Mouse (Mus musculus): ENCODE data around the gene Tuba1b. TPM values are rescaled to one million over a fixed set of nuclear protein-coding genes. Genes with fewer than 3 reads are reported as not detected.
A peak's percentile ranks its signal among the peaks of the same experiment; 100 is the strongest.
"Not testable (repeated sequence)": the region's sequence is repeated elsewhere in the genome, so short reads cannot be mapped to it uniquely, and the experiment has no call there.

Gene Tuba1b
- polyA plus RNA-seq, 1 experiment, result 3,464 TPM

DNA sequence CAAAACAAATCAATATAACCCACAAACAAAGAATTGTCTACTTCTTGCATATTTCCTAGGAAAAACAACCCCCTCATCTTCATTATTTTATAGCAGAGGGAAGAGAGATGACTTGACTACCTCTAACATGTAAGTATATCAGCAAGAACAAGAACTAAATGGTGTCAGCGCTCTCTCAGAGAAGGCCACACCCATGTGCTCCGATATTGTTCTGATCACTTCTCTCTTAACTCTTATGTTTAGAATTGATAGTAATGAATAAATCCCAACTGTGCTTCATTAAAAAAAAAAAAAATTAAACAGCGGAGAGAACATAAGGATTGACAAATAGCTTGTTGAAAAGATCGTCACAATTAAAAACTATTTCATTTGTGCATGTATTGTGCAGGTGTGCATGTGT lies 21.0 kb upstream of the Tuba1b start:
- Histone ChIP-seq H3K9ac (ENCODE audit: low read depth, poor library complexity, severe bottlenecking) (no peak overlapping the region), H3K9me3 (replicated peaks; ENCODE audit: control insufficient read depth, insufficient read depth, low read length, poor library complexity, severe bottlenecking) (no peaks in the 10 kb centered on the region), H3K27me3 (ENCODE audit: control insufficient read depth, insufficient read depth, low read length, poor library complexity, severe bottlenecking) (no peaks in the 10 kb centered on the region), H3K4me1 (ENCODE audit: control insufficient read depth, insufficient read depth, low read length) (peaks cover 4% of the 10 kb centered on the region), H3K27ac (ENCODE audit: insufficient read depth, low read length) (no peak overlapping the region), H3K4me3 (ENCODE audit: low read depth, low read length) (no peak overlapping the region), H3K36me3 (ENCODE audit: control insufficient read depth, insufficient read depth, low read length, poor library complexity, severe bottlenecking) (no peaks in the 10 kb centered on the region)
- no peak for TF ChIP-seq EP300 (IDR thresholded peaks at IDR 0.05; ENCODE audit: insufficient read depth, low read depth, low read length)
- TF ChIP-seq POLR2A (IDR thresholded peaks at IDR 0.05; ENCODE audit: insufficient read depth, low read length), result no peak
- no peak for TF ChIP-seq CTCF (IDR thresholded peaks at IDR 0.05; ENCODE audit: low read depth, low read length)

DNA sequence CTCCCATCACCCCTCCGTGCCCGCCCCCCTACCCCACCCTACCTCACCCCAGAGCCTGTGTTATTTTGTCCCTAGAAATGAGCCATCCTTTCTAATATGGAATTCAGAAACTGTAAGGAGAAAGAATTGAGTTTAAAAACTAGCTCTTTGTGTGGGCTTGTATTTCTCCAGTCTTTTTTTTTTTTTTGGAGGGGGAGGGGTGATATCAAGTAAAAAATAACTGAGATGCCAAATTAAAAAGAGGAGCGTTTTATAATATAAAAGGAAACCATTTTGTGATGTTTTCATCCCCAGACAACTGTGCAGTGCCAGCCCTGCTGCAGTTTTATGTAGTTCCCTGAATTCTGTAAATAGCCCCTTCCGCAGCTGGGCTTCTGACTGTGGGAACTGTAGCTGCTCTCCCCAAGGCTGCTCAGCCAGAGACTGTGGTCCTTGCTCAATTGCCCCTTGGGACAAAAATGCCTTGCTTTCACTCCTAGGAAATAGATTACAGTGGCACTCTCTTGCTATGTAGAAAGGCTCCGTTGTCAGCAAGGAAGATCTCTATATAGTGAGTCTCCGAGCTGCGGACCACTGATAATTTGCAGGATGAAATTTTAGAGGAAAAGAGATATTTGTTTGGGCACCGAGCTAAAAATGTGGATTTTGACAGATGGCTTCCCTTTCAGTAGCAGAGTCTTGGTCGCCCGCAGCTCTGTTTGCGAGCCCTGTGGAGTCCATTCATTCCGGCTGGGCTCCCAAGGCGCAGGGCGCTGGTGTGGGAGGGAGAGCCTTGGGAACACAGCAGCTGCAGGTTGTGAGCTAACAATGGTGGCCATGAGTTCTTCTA lies 20.3 kb upstream of the Tuba1b start:
- peaks cover 4% of the 10 kb centered on the region for H3K4me1 ChIP-seq (ENCODE audit: control insufficient read depth, insufficient read depth, low read length)
- no peaks in the 10 kb centered on the region for H3K27me3 ChIP-seq (ENCODE audit: control insufficient read depth, insufficient read depth, low read length, poor library complexity, severe bottlenecking)
- no peak overlapping the region for H3K4me3 ChIP-seq (ENCODE audit: low read depth, low read length)
- H3K27ac ChIP-seq (ENCODE audit: insufficient read depth, low read length), result peak overlapping the region; percentile 26; the same call in 1 of the 2 replicates
- TF ChIP-seq POLR2A (IDR thresholded peaks at IDR 0.05; ENCODE audit: insufficient read depth, low read length) (no peak), CTCF (IDR thresholded peaks at IDR 0.05; ENCODE audit: low read depth, low read length) (no peak), EP300 (IDR thresholded peaks at IDR 0.05; ENCODE audit: insufficient read depth, low read depth, low read length) (no peak)
- no peaks in the 10 kb centered on the region for H3K9me3 ChIP-seq (replicated peaks; ENCODE audit: control insufficient read depth, insufficient read depth, low read length, poor library complexity, severe bottlenecking)
- H3K36me3 ChIP-seq (ENCODE audit: control insufficient read depth, insufficient read depth, low read length, poor library complexity, severe bottlenecking), result peaks cover 2% of the 10 kb centered on the region; the same call in 1 of the 2 replicates
- no peak overlapping the region for H3K9ac ChIP-seq (ENCODE audit: low read depth, poor library complexity, severe bottlenecking)

DNA sequence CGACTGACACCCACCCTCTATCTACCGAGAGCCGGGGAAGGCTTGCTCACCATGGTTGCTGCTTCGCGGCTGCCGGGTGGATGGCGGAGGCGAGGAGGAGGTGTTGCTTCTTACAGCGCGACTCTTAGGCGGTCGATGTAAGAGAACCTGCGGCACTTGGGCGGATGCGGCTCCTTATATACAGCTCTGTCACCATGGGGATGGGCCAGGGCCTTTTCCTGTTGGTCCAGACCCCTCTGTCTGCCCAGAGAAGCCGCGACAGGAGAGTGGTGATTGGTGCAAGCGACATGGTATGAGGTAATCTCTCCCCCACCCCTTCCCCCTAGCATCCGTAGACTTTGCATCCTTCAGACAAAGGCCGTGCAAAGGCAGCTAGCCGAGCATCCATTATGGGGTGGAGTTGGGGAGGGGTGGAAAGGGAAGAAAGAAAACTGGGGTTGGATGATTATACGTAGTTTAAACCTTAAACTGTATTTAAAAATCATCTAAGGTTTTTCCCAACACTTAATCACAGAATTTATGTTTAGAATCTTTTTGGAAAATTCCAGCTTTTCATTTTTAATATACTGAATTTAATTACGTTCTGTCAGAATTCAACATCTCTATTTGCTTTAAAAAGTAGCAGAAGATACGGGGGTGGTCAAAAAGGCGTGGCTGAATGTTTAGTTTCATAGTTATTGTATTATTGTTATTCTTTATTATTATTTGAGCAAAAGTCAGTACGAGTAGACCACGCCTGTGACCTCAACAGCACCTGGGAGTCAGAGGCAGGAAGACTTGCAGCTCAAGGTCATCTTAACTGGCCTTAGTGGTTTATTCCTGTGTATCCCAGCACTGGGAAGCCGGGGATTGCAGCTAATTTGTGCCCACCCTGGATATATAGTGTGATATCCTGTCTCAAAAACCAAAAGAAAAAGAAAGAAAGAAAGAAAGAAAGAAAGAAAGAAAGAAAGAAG lies 19.3 kb upstream of the Tuba1b start, which contains the start of the genes Gm49450 and Tuba1a:
Gene Gm49450, minus strand, starts transcription at position 151 of the 956 bp plus-strand sequence.
Gene Tuba1a, minus strand, starts transcription at position 303 of the 956 bp plus-strand sequence.
- TF ChIP-seq POLR2A (IDR thresholded peaks at IDR 0.05; ENCODE audit: insufficient read depth, low read length), result peak; percentile 91
- 0 out of 2 replicates have a peak, but pooled peaks have one; percentile 7 for TF ChIP-seq EP300 (IDR thresholded peaks at IDR 0.05; ENCODE audit: insufficient read depth, low read depth, low read length)
- no peak for TF ChIP-seq CTCF (IDR thresholded peaks at IDR 0.05; ENCODE audit: low read depth, low read length)
- Histone ChIP-seq H3K9ac (ENCODE audit: low read depth, poor library complexity, severe bottlenecking) (peak within 1 kb of the TSS; percentile 53), H3K9me3 (replicated peaks; ENCODE audit: control insufficient read depth, insufficient read depth, low read length, poor library complexity, severe bottlenecking) (no peaks in the 10 kb centered on the region), H3K27ac (ENCODE audit: insufficient read depth, low read length) (peak within 1 kb of the TSS; percentile 68), H3K4me1 (ENCODE audit: control insufficient read depth, insufficient read depth, low read length) (peaks cover 4% of the 10 kb centered on the region), H3K27me3 (ENCODE audit: control insufficient read depth, insufficient read depth, low read length, poor library complexity, severe bottlenecking) (no peaks in the 10 kb centered on the region), H3K4me3 (ENCODE audit: low read depth, low read length) (peak within 1 kb of the TSS; percentile 83), H3K36me3 (ENCODE audit: control insufficient read depth, insufficient read depth, low read length, poor library complexity, severe bottlenecking) (peaks cover 4% of the 10 kb centered on the region; the same call in 1 of the 2 replicates)

DNA sequence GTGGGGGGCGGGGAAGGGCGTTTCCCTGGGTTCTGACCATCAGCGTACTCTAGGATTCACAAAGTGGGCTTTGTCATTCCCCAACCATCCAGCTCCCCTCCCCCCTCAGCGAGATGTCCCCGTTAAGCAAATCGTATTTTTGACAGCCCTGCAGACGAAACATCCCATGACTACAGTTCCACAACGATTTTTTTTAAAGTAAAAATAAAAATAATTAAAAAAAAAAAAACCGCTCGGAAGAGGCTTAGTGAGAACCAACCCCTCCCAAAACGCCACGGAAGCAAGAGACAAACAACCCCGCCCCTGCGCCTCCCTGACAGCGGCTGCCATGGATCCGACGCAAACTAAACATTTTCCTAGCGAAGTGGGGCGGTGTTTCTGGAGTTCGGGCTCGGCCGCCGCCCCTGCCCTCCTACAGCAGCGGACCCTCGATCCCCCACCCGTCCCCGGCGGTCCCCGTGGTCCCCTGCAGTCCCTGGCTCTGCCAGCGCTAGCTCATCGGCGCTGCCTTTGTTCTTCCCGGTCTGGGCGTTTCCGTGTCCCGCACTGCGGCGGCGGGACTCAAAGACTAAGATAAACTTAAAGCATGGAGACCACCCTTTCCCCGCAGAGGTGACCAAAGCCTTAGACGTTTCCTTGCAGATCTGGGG lies 18.5 kb upstream of the Tuba1b start:
- Histone ChIP-seq H3K4me3 (ENCODE audit: low read depth, low read length) (peak overlapping the region; percentile 83), H3K27me3 (ENCODE audit: control insufficient read depth, insufficient read depth, low read length, poor library complexity, severe bottlenecking) (no peaks in the 10 kb centered on the region), H3K4me1 (ENCODE audit: control insufficient read depth, insufficient read depth, low read length) (peaks cover 4% of the 10 kb centered on the region), H3K9me3 (replicated peaks; ENCODE audit: control insufficient read depth, insufficient read depth, low read length, poor library complexity, severe bottlenecking) (no peaks in the 10 kb centered on the region), H3K9ac (ENCODE audit: low read depth, poor library complexity, severe bottlenecking) (peak overlapping the region; percentile 53), H3K27ac (ENCODE audit: insufficient read depth, low read length) (peak overlapping the region; percentile 68), H3K36me3 (ENCODE audit: control insufficient read depth, insufficient read depth, low read length, poor library complexity, severe bottlenecking) (peaks cover 4% of the 10 kb centered on the region; the same call in 1 of the 2 replicates)
- peak; percentile 10 for TF ChIP-seq CTCF (IDR thresholded peaks at IDR 0.05; ENCODE audit: low read depth, low read length)
- 0 out of 2 replicates have a peak, but pooled peaks have one; percentile 39 for TF ChIP-seq EP300 (IDR thresholded peaks at IDR 0.05; ENCODE audit: insufficient read depth, low read depth, low read length)
- TF ChIP-seq POLR2A (IDR thresholded peaks at IDR 0.05; ENCODE audit: insufficient read depth, low read length), result no peak

DNA sequence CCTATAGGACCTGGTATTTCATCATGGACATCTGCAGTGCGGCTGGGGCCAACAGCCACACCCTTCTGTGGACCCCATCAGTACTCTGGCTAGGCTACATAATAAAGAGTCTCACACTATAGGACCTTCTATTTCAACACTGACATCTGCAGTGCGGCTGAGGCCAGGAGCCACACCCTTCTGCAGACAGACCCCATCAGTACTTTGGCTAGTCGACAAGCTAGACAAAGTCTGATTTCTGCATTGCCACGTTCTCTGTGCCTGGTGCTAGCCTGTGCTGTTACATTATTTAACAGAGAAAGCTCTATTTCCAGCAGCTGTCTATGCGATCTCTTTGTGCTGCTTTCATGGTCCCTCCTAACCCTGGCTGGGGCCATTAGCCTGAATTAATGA lies 17.7 kb upstream of the Tuba1b start:
- Histone ChIP-seq H3K4me1 (ENCODE audit: control insufficient read depth, insufficient read depth, low read length) (peaks cover 4% of the 10 kb centered on the region), H3K9ac (ENCODE audit: low read depth, poor library complexity, severe bottlenecking) (no peak overlapping the region), H3K4me3 (ENCODE audit: low read depth, low read length) (peak overlapping the region; percentile 20; the same call in 1 of the 2 replicates), H3K9me3 (replicated peaks; ENCODE audit: control insufficient read depth, insufficient read depth, low read length, poor library complexity, severe bottlenecking) (no peaks in the 10 kb centered on the region), H3K36me3 (ENCODE audit: control insufficient read depth, insufficient read depth, low read length, poor library complexity, severe bottlenecking) (peaks cover 4% of the 10 kb centered on the region; the same call in 1 of the 2 replicates), H3K27ac (ENCODE audit: insufficient read depth, low read length) (no peak overlapping the region), H3K27me3 (ENCODE audit: control insufficient read depth, insufficient read depth, low read length, poor library complexity, severe bottlenecking) (no peaks in the 10 kb centered on the region)
- no peak for TF ChIP-seq CTCF (IDR thresholded peaks at IDR 0.05; ENCODE audit: low read depth, low read length)
- no peak for TF ChIP-seq POLR2A (IDR thresholded peaks at IDR 0.05; ENCODE audit: insufficient read depth, low read length)
- TF ChIP-seq EP300 (IDR thresholded peaks at IDR 0.05; ENCODE audit: insufficient read depth, low read depth, low read length), result no peak

DNA sequence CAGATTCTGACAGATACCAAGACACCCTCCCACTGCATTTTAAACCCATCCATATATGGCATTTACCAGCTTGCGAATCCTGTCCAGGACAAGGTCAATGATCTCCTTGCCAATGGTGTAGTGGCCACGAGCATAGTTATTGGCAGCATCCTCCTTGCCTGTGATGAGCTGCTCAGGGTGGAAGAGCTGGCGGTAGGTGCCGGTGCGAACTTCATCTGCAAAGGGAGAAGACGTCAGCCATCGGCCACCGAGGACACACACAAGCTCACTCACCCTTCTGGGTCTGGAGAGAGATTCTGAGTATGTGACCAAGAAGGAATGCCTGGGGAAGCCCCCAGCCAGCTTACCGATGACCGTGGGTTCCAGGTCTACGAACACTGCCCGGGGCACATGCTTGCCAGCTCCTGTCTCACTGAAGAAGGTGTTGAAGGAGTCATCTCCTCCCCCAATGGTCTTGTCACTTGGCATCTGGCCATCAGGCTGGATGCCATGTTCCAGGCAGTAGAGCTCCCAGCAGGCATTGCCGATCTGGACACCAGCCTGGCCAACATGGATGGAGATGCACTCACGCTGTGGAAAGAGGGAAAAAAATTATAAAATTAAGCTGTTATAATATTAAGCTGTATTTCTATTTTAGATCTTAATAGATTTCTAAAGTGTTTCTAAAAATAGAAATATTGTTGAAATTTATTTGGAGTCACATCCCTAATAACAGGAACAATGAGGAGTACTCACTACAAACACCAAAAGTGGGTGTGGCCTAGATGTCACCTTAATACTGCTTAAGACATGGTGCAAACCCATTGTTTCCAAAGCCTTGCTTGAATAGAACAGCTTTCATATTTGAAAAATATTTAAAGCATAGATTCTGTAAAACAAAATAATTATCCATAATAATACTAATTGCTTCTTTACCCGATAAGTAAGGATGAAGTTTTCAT lies 17.0 kb upstream of the Tuba1b start:
- H3K4me1 ChIP-seq (ENCODE audit: control insufficient read depth, insufficient read depth, low read length); H3K27ac ChIP-seq (ENCODE audit: insufficient read depth, low read length); H3K9me3 ChIP-seq (replicated peaks; ENCODE audit: control insufficient read depth, insufficient read depth, low read length, poor library complexity, severe bottlenecking); H3K4me3 ChIP-seq (ENCODE audit: low read depth, low read length); H3K9ac ChIP-seq (ENCODE audit: low read depth, poor library complexity, severe bottlenecking); H3K36me3 ChIP-seq (ENCODE audit: control insufficient read depth, insufficient read depth, low read length, poor library complexity, severe bottlenecking); H3K27me3 ChIP-seq (ENCODE audit: control insufficient read depth, insufficient read depth, low read length, poor library complexity, severe bottlenecking): not testable (repeated sequence)
